Mouse (Mus musculus): Measurements from ENCODE around the gene Prkce. TPM values are rescaled to one million over a fixed set of nuclear protein-coding genes. Genes with fewer than 3 reads are reported as not detected.

Gene Prkce
- polyA plus RNA-seq, 1 experiment = 21.8 TPM

DNA sequence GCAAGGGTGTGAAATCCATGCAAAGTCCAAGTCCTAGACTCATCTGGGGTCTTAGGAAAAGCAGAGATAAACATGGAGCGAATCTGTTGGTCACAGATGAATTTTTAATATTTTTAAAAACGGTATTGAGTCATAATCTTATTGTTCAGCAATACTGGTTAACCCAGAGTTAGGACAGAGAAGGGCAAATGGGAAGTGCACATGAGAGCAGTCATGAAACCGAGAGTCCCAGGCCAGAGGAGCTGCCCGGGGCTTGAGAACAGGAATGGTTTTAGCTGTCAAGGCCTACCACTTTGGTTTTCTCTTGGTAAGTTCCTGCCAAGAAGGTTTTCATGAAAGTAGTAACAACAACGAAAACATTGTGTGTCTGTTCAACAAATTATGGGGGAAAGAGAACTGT is 76.8 kb downstream of the Prkce start:
- DNase-seq (ENCODE audit: low read depth) = no peak
- TF ChIP-seq CTCF (IDR thresholded peaks at IDR 0.05; ENCODE audit: borderline replicate concordance, extremely low read depth, insufficient read depth, insufficient read length) = no peak
- no peak for TF ChIP-seq POLR2A (IDR thresholded peaks at IDR 0.05; ENCODE audit: borderline replicate concordance, extremely low read depth, insufficient read depth, insufficient read length, poor library complexity, severe bottlenecking)

GRCm38 (mm10) chr17:86248832-86249231 is 81.2 kb downstream of the Prkce start:
- DNase-seq (ENCODE audit: low read depth) = no peak
- TF ChIP-seq POLR2A (IDR thresholded peaks at IDR 0.05; ENCODE audit: borderline replicate concordance, extremely low read depth, insufficient read depth, insufficient read length, poor library complexity, severe bottlenecking) (no peak), CTCF (IDR thresholded peaks at IDR 0.05; ENCODE audit: borderline replicate concordance, extremely low read depth, insufficient read depth, insufficient read length) (no peak)

GRCm38 (mm10) chr17:86249499-86250405 is 82.2 kb downstream of the Prkce start:
- DNase-seq (ENCODE audit: low read depth) = peak; percentile 66
- TF ChIP-seq POLR2A (IDR thresholded peaks at IDR 0.05; ENCODE audit: borderline replicate concordance, extremely low read depth, insufficient read depth, insufficient read length, poor library complexity, severe bottlenecking) (no peak), CTCF (IDR thresholded peaks at IDR 0.05; ENCODE audit: borderline replicate concordance, extremely low read depth, insufficient read depth, insufficient read length) (no peak)

DNA sequence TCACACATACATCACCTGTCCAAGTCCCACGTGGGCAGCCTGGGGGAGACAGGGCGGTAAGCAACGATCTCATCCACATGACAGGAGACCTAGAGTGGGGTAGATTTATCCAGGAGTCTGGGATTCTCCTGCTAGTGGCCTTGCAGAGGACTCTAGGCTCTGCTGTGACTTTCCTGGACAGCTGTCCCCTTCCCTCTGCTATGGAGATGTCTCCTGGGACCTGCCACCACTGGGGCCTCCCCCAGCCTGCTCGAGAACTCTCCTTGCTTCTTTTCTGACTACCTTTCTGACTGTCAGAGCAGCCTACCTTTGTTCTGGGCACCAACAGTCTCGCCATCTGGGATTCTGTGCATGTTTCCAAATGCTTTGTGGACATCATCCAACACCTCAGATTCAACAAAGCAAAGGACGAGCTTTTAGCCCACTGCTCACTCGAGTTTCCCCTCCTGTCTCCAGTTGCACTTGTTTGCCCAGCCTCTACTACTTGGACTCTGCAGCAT is 82.9 kb downstream of the Prkce start:
- DNase-seq (ENCODE audit: low read depth) = peak; percentile 53
- no peak for TF ChIP-seq CTCF (IDR thresholded peaks at IDR 0.05; ENCODE audit: borderline replicate concordance, extremely low read depth, insufficient read depth, insufficient read length)
- TF ChIP-seq POLR2A (IDR thresholded peaks at IDR 0.05; ENCODE audit: borderline replicate concordance, extremely low read depth, insufficient read depth, insufficient read length, poor library complexity, severe bottlenecking) = no peak

GRCm38 (mm10) chr17:86253884-86254283 is 86.3 kb downstream of the Prkce start:
- TF ChIP-seq POLR2A (IDR thresholded peaks at IDR 0.05; ENCODE audit: borderline replicate concordance, extremely low read depth, insufficient read depth, insufficient read length, poor library complexity, severe bottlenecking) (no peak), CTCF (IDR thresholded peaks at IDR 0.05; ENCODE audit: borderline replicate concordance, extremely low read depth, insufficient read depth, insufficient read length) (no peak)
- peak; percentile 47 for DNase-seq (ENCODE audit: low read depth)

DNA sequence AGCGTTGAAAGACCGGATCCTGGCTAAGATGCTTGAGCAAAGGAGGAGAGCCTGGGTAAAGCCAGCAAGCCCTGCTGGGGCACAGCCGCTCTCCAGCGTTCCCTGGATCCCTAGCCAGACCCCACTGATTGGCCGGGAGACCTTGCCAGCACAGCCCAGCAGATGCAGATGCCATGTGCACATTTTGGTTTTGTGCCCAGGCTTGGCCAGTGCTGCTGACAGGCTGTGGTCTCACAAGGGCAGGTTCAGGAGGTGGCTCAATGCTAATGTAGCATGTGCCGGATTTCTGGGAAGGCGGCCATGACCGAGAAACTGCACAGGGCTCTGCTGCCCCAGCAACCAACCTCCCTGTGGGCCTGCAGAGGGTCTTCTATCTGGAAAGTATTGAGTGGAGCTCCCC is 86.7 kb downstream of the Prkce start:
- TF ChIP-seq CTCF (IDR thresholded peaks at IDR 0.05; ENCODE audit: borderline replicate concordance, extremely low read depth, insufficient read depth, insufficient read length) = no peak
- TF ChIP-seq POLR2A (IDR thresholded peaks at IDR 0.05; ENCODE audit: borderline replicate concordance, extremely low read depth, insufficient read depth, insufficient read length, poor library complexity, severe bottlenecking) = no peak
- DNase-seq (ENCODE audit: low read depth) = peak; percentile 93

DNA sequence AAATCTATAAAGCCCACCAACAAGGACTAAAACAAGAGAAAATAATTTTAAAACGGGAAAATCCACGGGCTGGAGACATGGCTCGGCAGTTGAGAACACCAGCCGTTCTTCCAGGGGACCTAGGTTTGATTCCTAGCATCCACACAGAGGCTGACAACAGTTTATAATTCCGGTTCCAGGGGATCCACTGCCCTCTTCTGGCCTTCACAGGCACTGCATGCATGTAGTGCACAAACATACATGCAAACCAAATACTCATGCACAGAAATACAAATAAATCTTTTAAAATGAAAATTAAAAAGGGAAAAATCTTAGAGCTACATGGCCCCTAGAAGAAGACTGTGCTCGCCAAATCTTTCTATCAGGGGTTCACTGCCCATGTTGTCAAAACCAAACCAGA is 87.4 kb downstream of the Prkce start:
- peak; percentile 15; the same call in 1 of the 2 replicates for TF ChIP-seq CTCF (IDR thresholded peaks at IDR 0.05; ENCODE audit: borderline replicate concordance, extremely low read depth, insufficient read depth, insufficient read length)
- TF ChIP-seq POLR2A (IDR thresholded peaks at IDR 0.05; ENCODE audit: borderline replicate concordance, extremely low read depth, insufficient read depth, insufficient read length, poor library complexity, severe bottlenecking) = no peak
- no peak for DNase-seq (ENCODE audit: low read depth)

DNA sequence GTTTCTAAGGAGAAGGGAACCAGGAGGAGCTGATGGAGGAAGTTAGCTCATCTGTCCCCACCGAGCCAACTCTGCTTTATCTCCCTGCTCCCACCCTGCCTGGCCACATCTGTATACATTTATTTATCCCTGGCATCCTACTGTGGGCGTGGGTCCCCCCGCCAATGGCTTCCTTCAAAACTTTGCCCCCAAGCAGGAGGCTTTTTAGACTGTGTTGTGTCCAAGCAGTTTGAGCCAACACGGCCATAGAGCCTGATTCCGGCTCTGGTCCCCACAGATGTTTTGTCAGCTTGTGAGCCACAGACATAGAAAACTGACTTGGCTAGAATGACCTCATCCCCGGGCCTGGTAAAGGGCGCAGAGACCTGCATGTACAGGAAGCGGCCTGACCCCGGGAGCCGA is 89.1 kb downstream of the Prkce start:
- DNase-seq (ENCODE audit: low read depth) = no peak
- no peak for TF ChIP-seq CTCF (IDR thresholded peaks at IDR 0.05; ENCODE audit: borderline replicate concordance, extremely low read depth, insufficient read depth, insufficient read length)
- no peak for TF ChIP-seq POLR2A (IDR thresholded peaks at IDR 0.05; ENCODE audit: borderline replicate concordance, extremely low read depth, insufficient read depth, insufficient read length, poor library complexity, severe bottlenecking)

DNA sequence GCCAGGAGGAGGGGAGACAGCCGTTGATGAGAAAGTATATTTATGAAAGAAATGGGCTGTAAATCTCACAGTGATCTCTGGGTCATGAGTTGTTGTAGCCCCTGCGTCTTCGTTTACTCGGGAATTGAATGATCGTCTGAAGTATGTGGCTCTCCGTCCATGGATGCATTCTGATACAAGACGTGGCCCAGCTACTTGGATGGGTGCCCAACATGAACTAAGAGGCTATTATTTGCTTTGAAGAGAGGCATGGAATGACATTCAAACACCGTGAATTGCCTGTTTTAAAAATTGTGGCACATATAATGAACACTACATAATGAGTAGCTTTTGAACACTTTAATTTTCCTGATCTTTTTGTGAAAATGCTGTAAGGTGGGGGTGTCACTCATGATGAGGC is 93.5 kb downstream of the Prkce start:
- TF ChIP-seq POLR2A (IDR thresholded peaks at IDR 0.05; ENCODE audit: borderline replicate concordance, extremely low read depth, insufficient read depth, insufficient read length, poor library complexity, severe bottlenecking) (no peak), CTCF (IDR thresholded peaks at IDR 0.05; ENCODE audit: borderline replicate concordance, extremely low read depth, insufficient read depth, insufficient read length) (no peak)
- DNase-seq (ENCODE audit: low read depth) = peak; percentile 80

DNA sequence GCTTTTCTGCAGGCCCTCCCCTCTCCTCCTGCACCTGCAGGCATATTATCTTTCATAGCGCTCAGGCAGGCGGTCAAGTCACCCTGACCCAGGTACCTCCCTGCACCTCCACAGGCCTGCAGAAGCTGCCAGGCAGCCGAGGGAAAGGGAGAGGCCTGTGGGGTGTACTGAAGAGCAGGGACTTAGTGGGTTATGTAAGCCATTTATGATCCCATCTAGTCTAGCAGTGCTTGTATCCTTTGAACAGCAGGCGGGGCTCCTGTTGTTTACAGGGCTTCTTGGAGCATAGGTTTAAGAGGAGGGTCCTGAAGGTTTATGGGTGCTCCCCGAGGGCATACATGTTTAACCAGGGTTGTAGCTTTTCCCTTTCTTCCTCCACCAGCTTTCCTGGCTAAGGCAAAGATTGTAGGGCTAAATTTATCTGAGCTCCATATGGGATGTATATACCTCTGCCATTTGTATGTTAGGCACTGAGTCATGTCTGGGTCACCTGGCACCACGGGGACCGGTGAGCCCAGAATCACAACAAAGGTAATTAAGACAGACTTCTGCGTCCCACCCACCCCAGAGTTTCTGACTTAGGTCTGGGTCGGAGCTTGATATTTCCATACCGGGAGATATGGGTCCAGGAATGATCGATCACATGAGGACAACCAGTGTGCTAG is 96.5 kb downstream of the Prkce start:
- TF ChIP-seq CTCF (IDR thresholded peaks at IDR 0.05; ENCODE audit: borderline replicate concordance, extremely low read depth, insufficient read depth, insufficient read length) (no peak), POLR2A (IDR thresholded peaks at IDR 0.05; ENCODE audit: borderline replicate concordance, extremely low read depth, insufficient read depth, insufficient read length, poor library complexity, severe bottlenecking) (no peak)
- no peak for DNase-seq (ENCODE audit: low read depth)

DNA sequence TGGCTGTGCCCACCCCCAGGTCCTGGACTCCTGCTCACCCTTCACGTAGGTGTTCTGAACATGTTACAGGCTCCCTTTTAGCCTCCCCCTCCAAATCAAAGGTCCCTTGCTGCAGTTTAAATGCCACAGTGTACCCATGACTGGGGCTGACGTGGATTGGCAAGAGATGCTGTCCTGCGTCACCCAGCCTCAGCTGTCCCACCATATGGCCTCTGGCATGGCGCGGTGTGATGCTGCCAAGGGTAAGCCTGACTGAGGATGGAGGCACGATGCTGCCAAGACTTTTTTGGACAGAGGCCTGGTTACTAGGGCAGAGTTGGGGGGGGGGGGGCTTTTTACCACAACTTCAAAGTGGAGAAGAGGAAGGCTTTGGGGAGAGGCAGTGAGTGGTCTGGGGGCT is 98.5 kb downstream of the Prkce start:
- TF ChIP-seq CTCF (IDR thresholded peaks at IDR 0.05; ENCODE audit: borderline replicate concordance, extremely low read depth, insufficient read depth, insufficient read length) (no peak), POLR2A (IDR thresholded peaks at IDR 0.05; ENCODE audit: borderline replicate concordance, extremely low read depth, insufficient read depth, insufficient read length, poor library complexity, severe bottlenecking) (no peak)
- DNase-seq (ENCODE audit: low read depth) = peak; percentile 90

All from brain, embryonic 14.5 days (tissue).